Mouse (Mus musculus): ENCODE measurements at regions not wholly inside any gene's neighbourhood (a gene's known extent, or its start where the extent isn't known, plus 50 kb on each side); places are given as distances from the start of the nearest gene placed in this dataset.

DNA sequence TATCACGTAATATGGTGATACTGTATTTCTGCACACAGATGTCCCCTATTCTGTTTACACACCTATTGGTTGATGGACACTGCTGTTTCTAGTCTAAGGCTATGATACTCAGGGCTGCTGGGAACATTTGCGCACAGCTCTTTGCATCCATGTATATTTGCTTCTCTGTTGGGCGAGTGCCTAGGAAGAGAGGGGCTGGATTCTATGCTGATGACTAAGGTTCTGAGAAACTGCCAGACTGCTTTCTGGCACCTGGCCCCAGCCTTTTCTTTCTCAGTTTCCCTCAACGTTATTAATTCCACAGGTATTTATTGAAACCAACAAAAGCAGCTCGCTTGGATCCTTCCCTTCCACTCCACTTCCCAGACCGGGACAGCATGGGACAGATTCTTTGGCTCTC is 142.2 kb upstream of the Rybp start:
- no peak for TF ChIP-seq NRF1 (IDR thresholded peaks at IDR 0.05; ENCODE audit: insufficient read depth, low read depth, low read length, poor library complexity, severe bottlenecking)
- TF ChIP-seq POLR2A (IDR thresholded peaks at IDR 0.05; ENCODE audit: control insufficient read depth in 1 of 2, insufficient read depth in 1 of 2, low read depth in 1 of 2, low read length in 2 of 2, poor library complexity in 1 of 2), result no peak
- no peak for TF ChIP-seq MAZ (IDR thresholded peaks at IDR 0.05; ENCODE audit: low read depth, low read length)
- TF ChIP-seq TCF12 (IDR thresholded peaks at IDR 0.05; ENCODE audit: low read depth, low read length), result no peak
- no peak for TF ChIP-seq USF1 (IDR thresholded peaks at IDR 0.05; ENCODE audit: low read depth, low read length)
- TF ChIP-seq ZC3H11A (IDR thresholded peaks at IDR 0.05; ENCODE audit: low read depth, low read length), result no peak
- no peak for TF ChIP-seq MXI1 (IDR thresholded peaks at IDR 0.05; ENCODE audit: low read depth, low read length)
- TF ChIP-seq GATA1 (IDR thresholded peaks at IDR 0.05; ENCODE audit: low read depth, low read length), result no peak
- no peak for TF ChIP-seq CTCF (IDR thresholded peaks at IDR 0.05 in 2 of 3, conservative IDR thresholded peaks at IDR 0.05 in 1 of 3; ENCODE audit: control insufficient read depth in 1 of 3, insufficient read depth in 1 of 3, low read depth in 2 of 3, low read length in 3 of 3, poor library complexity in 1 of 3, severe bottlenecking in 1 of 3)
- no peak for TF ChIP-seq BHLHE40 (IDR thresholded peaks at IDR 0.05; ENCODE audit: borderline replicate concordance, low read depth, low read length)
- TF ChIP-seq ZKSCAN1 (IDR thresholded peaks at IDR 0.05; ENCODE audit: low read depth, low read length), result no peak
- no peak for TF ChIP-seq CHD1 (IDR thresholded peaks at IDR 0.05; ENCODE audit: low read depth, low read length)
- TF ChIP-seq UBTF (IDR thresholded peaks at IDR 0.05; ENCODE audit: borderline replicate concordance, insufficient read depth, low read depth, low read length), result no peak

Data from MEL (cell line).